ENCODE assay signal across 11 mouse cellular contexts in genomic region chr12:80199738-80200137, GRCm38 (mm10).
DNase-seq lines count a peak whose midpoint lies in the region; ATAC-seq and TF ChIP-seq lines count a peak whose summit lies in the region.
"Had no signal": no experiment of that assay in that cellular context is flagged by ENCODE, and none has a peak within 500 bp of the region (broad histone marks: within the 10 kb centered on the region; RNA-seq: fewer than 3 reads in every experiment).

No protein-coding gene starts in this region.

- no peaks in the 10 kb centered on the region for H3K79me2 ChIP-seq in liver, adult 2 months (ENCODE audit: control insufficient read depth, insufficient read depth, low read length)

- ATAC-seq in heart, embryonic 12.5 days (ENCODE audit: insufficient number of reproducible peaks, low FRiP score), result no peak
- no peak for ATAC-seq in liver, embryonic 11.5 days (replicated peaks; ENCODE audit: low FRiP score)
- no peak for ATAC-seq in forebrain, embryonic 15.5 days (replicated peaks)

- no peak for TF ChIP-seq EP300 in ES-Bruce4 (IDR thresholded peaks at IDR 0.05; ENCODE audit: insufficient read depth, low read depth, low read length)

- DNase-seq in heart, postnatal 10 days, result no peak
- no peak for DNase-seq in liver, adult 2 months (ENCODE audit: extremely low read depth, low read depth, low spot score)
- no peak for DNase-seq in liver, embryonic 11.5 days (ENCODE audit: low spot score)
- no peak for DNase-seq in adrenal gland, adult 2 months
- DNase-seq: adrenal gland, postnatal 36 days; cerebellum, adult 18-20 months had no signal

- H3K4me1 ChIP-seq in heart, embryonic 12.5 days (replicated peaks), result peaks cover 36% of the 10 kb centered on the region
- H3K4me1 ChIP-seq in liver, adult 2 months (ENCODE audit: control insufficient read depth, insufficient read depth, low read length), result no peaks in the 10 kb centered on the region
- H3K4me1 ChIP-seq in liver, embryonic 11.5 days (replicated peaks; ENCODE audit: control insufficient read depth, insufficient read depth, low read length), result no peaks in the 10 kb centered on the region
- peaks cover 3% of the 10 kb centered on the region for H3K4me1 ChIP-seq in ES-Bruce4 (ENCODE audit: control insufficient read depth, insufficient read depth, low read length)
- H3K4me1 ChIP-seq in bone marrow, adult 2 months (ENCODE audit: control insufficient read depth, insufficient read depth, low read length), result no peaks in the 10 kb centered on the region
- H3K4me1 ChIP-seq in forebrain, embryonic 15.5 days, result peaks cover 11% of the 10 kb centered on the region

- no peak for TF ChIP-seq POLR2A in liver, adult 2 months (IDR thresholded peaks at IDR 0.05; ENCODE audit: extremely low read depth, insufficient read depth, low read length)
- no peak for TF ChIP-seq POLR2A in ES-Bruce4 (IDR thresholded peaks at IDR 0.05; ENCODE audit: insufficient read depth, low read length)
- no peak for TF ChIP-seq POLR2A in bone marrow, adult 2 months (IDR thresholded peaks at IDR 0.05; ENCODE audit: borderline replicate concordance, control insufficient read depth, low read depth, low read length)

- H3K36me3 ChIP-seq in heart, embryonic 12.5 days, result peaks cover 76% of the 10 kb centered on the region
- no peaks in the 10 kb centered on the region for H3K36me3 ChIP-seq in liver, adult 2 months (ENCODE audit: control insufficient read depth, insufficient read depth, low read length)
- H3K36me3 ChIP-seq in liver, embryonic 11.5 days (ENCODE audit: control insufficient read depth, insufficient read depth, low read length), result peaks cover 13% of the 10 kb centered on the region
- peaks cover 19% of the 10 kb centered on the region for H3K36me3 ChIP-seq in ES-Bruce4 (ENCODE audit: control insufficient read depth, insufficient read depth, low read length, poor library complexity, severe bottlenecking)
- no peaks in the 10 kb centered on the region for H3K36me3 ChIP-seq in forebrain, embryonic 15.5 days
- H3K36me3 ChIP-seq: hindbrain, embryonic 15.5 days had no signal

- H3K9me3 ChIP-seq in heart, embryonic 12.5 days (replicated peaks), result no peaks in the 10 kb centered on the region
- H3K9me3 ChIP-seq in liver, embryonic 11.5 days (ENCODE audit: control insufficient read depth, low read length), result no peaks in the 10 kb centered on the region; the same call in 1 of the 2 replicates
- H3K9me3 ChIP-seq in ES-Bruce4 (replicated peaks; ENCODE audit: control insufficient read depth, insufficient read depth, low read length, poor library complexity, severe bottlenecking), result peaks cover 4% of the 10 kb centered on the region; the same call in 1 of the 2 replicates
- H3K9me3 ChIP-seq in forebrain, embryonic 15.5 days, result no peaks in the 10 kb centered on the region
- H3K9me3 ChIP-seq: hindbrain, embryonic 15.5 days had no signal

- peak; percentile 47 for TF ChIP-seq CTCF in liver, adult 2 months (IDR thresholded peaks at IDR 0.05; ENCODE audit: low read depth, low read length)
- peak; percentile 36 for TF ChIP-seq CTCF in ES-Bruce4 (IDR thresholded peaks at IDR 0.05; ENCODE audit: low read depth, low read length)
- peak; percentile 35; the same call in 1 of the 2 replicates for TF ChIP-seq CTCF in bone marrow, adult 2 months (IDR thresholded peaks at IDR 0.05; ENCODE audit: control insufficient read depth, insufficient read depth, low read length)

- no peak overlapping the region for H3K9ac ChIP-seq in heart, embryonic 12.5 days
- no peak overlapping the region for H3K9ac ChIP-seq in liver, adult 2 months (ENCODE audit: low read depth, low read length)
- no peak overlapping the region for H3K9ac ChIP-seq in liver, embryonic 11.5 days (ENCODE audit: low read depth, low read length)
- no peak overlapping the region for H3K9ac ChIP-seq in ES-Bruce4 (ENCODE audit: low read depth, poor library complexity, severe bottlenecking)
- H3K9ac ChIP-seq in forebrain, embryonic 15.5 days (replicated peaks), result no peak overlapping the region
- H3K9ac ChIP-seq: hindbrain, embryonic 15.5 days had no signal

- H3K27me3 ChIP-seq in heart, embryonic 12.5 days (replicated peaks), result no peaks in the 10 kb centered on the region
- H3K27me3 ChIP-seq in liver, adult 2 months (ENCODE audit: control insufficient read depth, insufficient read depth, low read length), result no peaks in the 10 kb centered on the region
- H3K27me3 ChIP-seq in liver, embryonic 11.5 days (replicated peaks; ENCODE audit: control insufficient read depth, insufficient read depth, low read length), result no peaks in the 10 kb centered on the region
- no peaks in the 10 kb centered on the region for H3K27me3 ChIP-seq in ES-Bruce4 (ENCODE audit: control insufficient read depth, insufficient read depth, low read length, poor library complexity, severe bottlenecking)
- no peaks in the 10 kb centered on the region for H3K27me3 ChIP-seq in forebrain, embryonic 15.5 days
- H3K27me3 ChIP-seq: hindbrain, embryonic 15.5 days had no signal

- intact Hi-C loops in heart, postnatal 10 days (cut with DNase I), result loop anchor here (2.0 kb wide), 1 partner anchor 29 kb away; no protein-coding TSS in a partner anchor

- 69% methylated on average over 2 of the region's 2 CpGs for WGBS in heart, embryonic 12.5 days
- 82% methylated on average over 2 of the region's 2 CpGs for WGBS in liver, adult 2 months
- 62% methylated on average over 2 of the region's 2 CpGs for WGBS in liver, embryonic 11.5 days
- WGBS in bone marrow, adult 2 months, result 69% methylated on average over 2 of the region's 2 CpGs
- 71% methylated on average over 2 of the region's 2 CpGs for WGBS in forebrain, embryonic 15.5 days

- H3K4me3 ChIP-seq in heart, embryonic 12.5 days, result no peak overlapping the region
- no peak overlapping the region for H3K4me3 ChIP-seq in liver, adult 2 months (ENCODE audit: insufficient read depth, low read depth, low read length)
- H3K4me3 ChIP-seq in liver, embryonic 11.5 days (ENCODE audit: low read depth, low read length), result no peak overlapping the region
- H3K4me3 ChIP-seq in ES-Bruce4 (ENCODE audit: low read depth, low read length), result no peak overlapping the region
- no peak overlapping the region for H3K4me3 ChIP-seq in bone marrow, adult 2 months (replicated peaks; ENCODE audit: control insufficient read depth, low read depth, low read length)
- H3K4me3 ChIP-seq in forebrain, embryonic 15.5 days, result no peak overlapping the region
- H3K4me3 ChIP-seq: hindbrain, embryonic 15.5 days had no signal

- no peak overlapping the region for H3K4me2 ChIP-seq in heart, embryonic 12.5 days
- H3K4me2 ChIP-seq in liver, embryonic 11.5 days, result no peak overlapping the region
- H3K4me2 ChIP-seq in forebrain, embryonic 15.5 days (replicated peaks), result no peak overlapping the region
- H3K4me2 ChIP-seq: hindbrain, embryonic 15.5 days had no signal

- peak overlapping the region; percentile 45; the same call in 1 of the 2 replicates for H3K27ac ChIP-seq in heart, embryonic 12.5 days (ENCODE audit: poor library complexity, severe bottlenecking)
- H3K27ac ChIP-seq in liver, adult 2 months (replicated peaks; ENCODE audit: insufficient read depth, low read depth, low read length), result no peak overlapping the region
- H3K27ac ChIP-seq in liver, embryonic 11.5 days (ENCODE audit: low read depth, low read length), result no peak overlapping the region
- no peak overlapping the region for H3K27ac ChIP-seq in ES-Bruce4 (ENCODE audit: insufficient read depth, low read length)
- no peak overlapping the region for H3K27ac ChIP-seq in bone marrow, adult 2 months (ENCODE audit: control insufficient read depth, insufficient read depth, low read depth, low read length, poor library complexity)
- H3K27ac ChIP-seq in forebrain, embryonic 15.5 days (replicated peaks), result no peak overlapping the region
- H3K27ac ChIP-seq: hindbrain, embryonic 15.5 days had no signal
